Mouse (Mus musculus) ES-CJ7 (cell line): ENCODE measurements around the gene Gm49336.

Source experiments
- DNase-seq: peaks from one replicate; pipeline ENCODE4 v3.0.0; 2011; ENCODE audit warnings: low read depth, low spot score

Gm49336 gene

DNA sequence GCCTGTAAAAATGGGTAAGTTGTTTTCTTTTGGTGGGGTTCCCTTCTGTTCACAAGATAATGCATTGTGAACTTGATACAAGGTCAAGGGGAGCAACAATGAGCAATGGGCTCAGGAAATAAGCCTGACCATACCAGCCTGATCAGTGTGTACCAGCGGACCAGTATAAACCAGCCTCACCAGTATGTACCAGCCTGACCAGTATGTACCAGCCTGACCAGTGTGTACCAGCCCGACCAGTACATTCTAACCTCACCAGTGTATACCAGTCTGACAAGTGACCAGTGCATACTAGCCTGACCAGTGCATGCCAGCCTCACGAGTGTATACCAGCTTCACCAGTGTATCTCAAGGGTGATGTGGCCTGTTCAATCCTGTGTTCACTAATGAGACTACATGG is 87.9 kb downstream of the Gm49336 start:
- DNase-seq, result no peak
